ENCODE assay signal across 26 mouse cellular contexts in genomic region chr8:127838311-127838710, GRCm38 (mm10).
DNase-seq lines count a peak whose midpoint lies in the region; ATAC-seq and TF ChIP-seq lines count a peak whose summit lies in the region.
"Had no signal": no experiment of that assay in that cellular context is flagged by ENCODE, and none has a peak within 500 bp of the region (broad histone marks: within the 10 kb centered on the region; RNA-seq: fewer than 3 reads in every experiment).

No protein-coding gene starts in this region.

- peak; percentile 17; the same call in 1 of the 2 replicates for ATAC-seq in lung, postnatal 0 days
- ATAC-seq: CD4-positive, CD25-positive, alpha-beta regulatory T cell, adult 4 months; forebrain, embryonic 16.5 days; inflammation-experienced regulatory T-cells, adult 6 months had no signal

- H3K9me3 ChIP-seq in lung, postnatal 0 days (ENCODE audit: low read length): no peaks in the 10 kb centered on the region
- H3K9me3 ChIP-seq: embryonic facial prominence, embryonic 13.5 days; hindbrain, embryonic 15.5 days had no signal

- TF ChIP-seq EP300 in lung, postnatal 0 days (IDR thresholded peaks at IDR 0.05): no peak

- no peak for TF ChIP-seq CTCF in lung, postnatal 0 days (IDR thresholded peaks at IDR 0.05)

- no peaks in the 10 kb centered on the region for H3K27me3 ChIP-seq in lung, postnatal 0 days (replicated peaks; ENCODE audit: insufficient read depth, low read length)
- H3K27me3 ChIP-seq: embryonic facial prominence, embryonic 13.5 days; hindbrain, embryonic 15.5 days had no signal

- H3K36me3 ChIP-seq in lung, postnatal 0 days (ENCODE audit: insufficient read depth, low read length): no peaks in the 10 kb centered on the region
- H3K36me3 ChIP-seq: embryonic facial prominence, embryonic 13.5 days; hindbrain, embryonic 15.5 days had no signal

- peak; percentile 95 for DNase-seq in heart, adult 11 months
- no peak for DNase-seq in heart, postnatal 4 days
- DNase-seq in lung, postnatal 0 days (ENCODE audit: low spot score): peak; percentile 36
- DNase-seq in lung, postnatal 14 days: no peak
- DNase-seq in adipocyte (ENCODE audit: low spot score): peak; percentile 37
- DNase-seq in gonadal fat pad, adult 2 months (ENCODE audit: low read depth): peak; percentile 37
- DNase-seq in embryo, embryonic 10.5 days (ENCODE audit: low spot score): no peak
- DNase-seq: adrenal gland, postnatal 25 days; cerebellum, adult 11-12 months; cerebellum, adult 9-11 months; gastrocnemius, postnatal 36 days; kidney, adult 11 months; kidney, postnatal 14 days; layer of hippocampus, adult 9-11 months; liver; lung, embryonic 14.5 days; midbrain, embryonic 14.5 days; right cerebral cortex, postnatal 25 days; spleen, adult 18-20 months; thymus, postnatal 4 days had no signal

- H3K27ac ChIP-seq in lung, postnatal 0 days (ENCODE audit: low read length): no peak overlapping the region
- H3K27ac ChIP-seq: embryonic facial prominence, embryonic 13.5 days; hindbrain, embryonic 15.5 days; liver, embryonic 14.5 days had no signal

- no peak overlapping the region for H3K4me3 ChIP-seq in lung, postnatal 0 days (ENCODE audit: low read depth, low read length)
- H3K4me3 ChIP-seq: embryonic facial prominence, embryonic 13.5 days; hindbrain, embryonic 15.5 days had no signal

- H3K9ac ChIP-seq in lung, postnatal 0 days (replicated peaks; ENCODE audit: low read depth): no peak overlapping the region
- H3K9ac ChIP-seq: embryonic facial prominence, embryonic 13.5 days; hindbrain, embryonic 15.5 days; liver, embryonic 14.5 days; lung, embryonic 14.5 days had no signal

- H3K4me2 ChIP-seq in lung, postnatal 0 days (replicated peaks; ENCODE audit: low read depth, low read length): no peak overlapping the region
- H3K4me2 ChIP-seq: embryonic facial prominence, embryonic 13.5 days; hindbrain, embryonic 15.5 days; lung, embryonic 14.5 days had no signal

- no peaks in the 10 kb centered on the region for H3K4me1 ChIP-seq in lung, postnatal 0 days (ENCODE audit: insufficient read depth, low read depth, low read length)
- H3K4me1 ChIP-seq: embryonic facial prominence, embryonic 13.5 days; hindbrain, embryonic 15.5 days had no signal

Comparison
In these comparisons a context has a peak if more than half of its experiments do, and no peak if none do; other contexts are left out.
1. DNase-seq: peak in heart, adult 11 months (single experiment), lung, postnatal 0 days (single experiment), adipocyte (single experiment) and gonadal fat pad, adult 2 months (single experiment); none in heart, postnatal 4 days (single experiment), lung, postnatal 14 days (single experiment) and embryo, embryonic 10.5 days (single experiment).